Mouse (Mus musculus) adrenal gland, adult 18-20 months (tissue): ENCODE measurements around the gene Pgs1. TPM values are rescaled to one million over a fixed set of nuclear protein-coding genes. Genes with fewer than 3 reads are reported as not detected.

ENCODE experiments used
- DNase-seq, 2 experiments: peaks; one replicate each; pipeline ENCODE4 v3.0.0; 2021 to 2022; ENCODE audit warnings: low spot score in 2 of 2
- total RNA-seq, 2 experiments: library from RNA; stranded (reverse); gene quantifications; 1 replicate in 1 of 2; 2 replicates in 1 of 2; pipeline ENCODE4 v1.2.3; 2021

Gene Pgs1
- total RNA-seq, 2 experiments from 2014 or later: 47.8 to 65.5 TPM

DNA sequence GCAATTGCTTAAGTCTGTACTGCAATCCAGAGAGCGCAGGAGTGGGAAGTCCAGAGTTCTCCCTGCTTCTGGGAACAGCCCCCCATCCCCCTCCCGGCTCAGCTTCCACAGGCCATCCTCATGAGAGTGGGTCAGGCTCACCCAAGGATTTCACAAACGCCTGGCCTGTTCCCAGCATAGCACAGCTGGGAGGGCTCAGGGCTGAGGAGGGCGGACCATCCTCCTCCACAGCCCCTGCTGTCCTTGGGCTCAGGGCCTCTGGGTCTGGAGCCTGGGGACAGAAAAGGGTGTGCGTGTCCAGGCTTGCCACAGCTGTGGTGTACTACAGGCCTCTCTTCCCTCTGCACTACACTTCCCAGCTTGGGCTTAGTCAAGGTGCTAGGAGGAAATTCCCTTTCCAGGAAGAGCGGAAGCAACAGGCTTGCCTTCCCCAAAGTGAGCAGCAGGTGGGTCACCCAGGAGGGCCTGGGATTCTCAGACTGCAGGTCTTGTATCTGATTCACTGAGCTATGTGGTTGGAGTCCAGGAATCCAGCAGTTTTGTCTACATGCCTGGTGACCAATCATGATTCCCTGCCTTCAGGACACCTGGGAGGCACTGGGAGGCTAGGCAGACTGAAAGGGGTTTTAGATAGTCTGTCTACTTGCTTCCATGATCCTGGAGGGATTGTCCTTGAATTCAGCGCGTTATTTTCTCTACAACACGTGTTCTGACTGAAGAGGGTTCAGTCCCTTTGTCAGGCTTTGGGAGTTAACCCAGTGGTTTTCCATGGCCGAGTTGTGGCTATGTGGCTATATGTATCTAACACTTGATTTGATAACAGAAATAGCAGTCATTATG lies 23.6 kb upstream of the Pgs1 start:
- peak; percentile 66 to 68 for DNase-seq

DNA sequence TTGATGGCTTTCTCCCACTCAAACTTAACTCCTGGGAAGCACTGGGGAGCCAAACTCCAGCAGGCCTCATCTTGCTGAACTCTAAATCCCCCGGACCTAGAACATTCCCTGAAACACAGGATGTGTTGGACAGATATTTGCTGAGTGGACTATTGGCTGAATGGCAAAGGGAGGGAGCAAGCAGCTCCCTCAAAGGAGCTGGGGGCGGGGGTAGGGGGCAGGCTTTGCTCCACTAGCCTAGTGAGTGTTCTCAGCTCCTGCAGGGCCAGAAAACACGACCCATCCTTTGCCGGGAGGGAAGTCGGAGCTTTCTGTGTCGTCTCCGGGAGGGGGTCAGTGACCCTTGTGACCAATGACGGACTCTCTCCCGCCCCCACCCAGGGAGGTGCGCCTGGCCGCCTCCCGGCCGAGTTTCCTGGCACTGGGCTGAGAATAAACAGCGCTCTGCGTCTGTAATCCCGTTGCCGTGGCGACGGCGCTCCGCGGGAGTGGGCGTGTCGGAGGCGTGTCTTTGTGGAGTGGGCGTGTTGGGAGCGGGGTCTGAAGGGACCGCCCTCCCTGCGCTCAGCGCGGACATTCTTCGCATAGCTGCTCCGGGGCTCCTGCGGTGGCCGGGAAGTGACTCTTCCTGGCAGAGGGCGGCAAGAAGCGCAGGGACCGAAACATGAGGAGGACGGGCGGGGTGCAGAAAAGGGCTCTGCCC lies 22.9 kb upstream of the Pgs1 start:
- peak; percentile 100 for DNase-seq

DNA sequence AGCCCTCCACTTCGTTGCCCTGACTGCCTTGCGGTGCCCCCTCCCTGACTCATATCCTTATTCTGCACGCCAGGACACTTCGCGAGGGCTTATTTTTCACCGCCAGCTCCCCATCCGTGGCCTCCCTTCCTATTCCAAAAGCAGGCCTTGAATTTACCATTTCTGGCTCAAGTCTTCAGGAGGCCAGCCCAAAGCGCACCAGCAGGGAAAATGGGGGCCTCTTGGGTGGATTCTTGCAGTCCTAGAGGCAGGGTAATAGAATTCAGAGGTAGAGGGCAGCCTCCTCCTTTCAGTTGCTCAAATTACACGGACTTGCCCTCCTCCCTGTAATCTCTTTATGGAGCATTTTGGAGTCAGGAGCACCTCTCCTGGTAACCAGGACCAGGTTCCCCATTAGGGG lies 22.2 kb upstream of the Pgs1 start:
- no peak for DNase-seq

DNA sequence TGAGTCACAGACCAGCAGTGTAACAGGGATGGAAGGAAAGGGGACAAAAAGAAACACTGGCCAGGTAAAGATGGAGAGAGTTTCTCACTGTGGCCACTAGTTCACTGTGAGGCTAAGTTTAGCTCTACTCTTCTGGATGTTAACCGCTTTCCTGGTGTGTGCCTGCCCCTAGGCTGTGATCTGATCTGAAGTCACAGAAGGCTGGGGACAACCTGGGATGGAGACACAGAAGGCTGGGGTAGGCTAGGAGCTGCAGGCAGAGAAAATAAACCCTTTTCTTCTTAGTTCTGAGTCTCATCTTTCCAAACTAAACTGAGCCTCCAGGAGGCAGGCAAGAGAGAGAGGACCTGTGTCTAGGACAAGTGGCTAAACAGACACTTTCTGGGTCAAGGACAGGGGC lies 21.8 kb upstream of the Pgs1 start:
- no peak for DNase-seq

DNA sequence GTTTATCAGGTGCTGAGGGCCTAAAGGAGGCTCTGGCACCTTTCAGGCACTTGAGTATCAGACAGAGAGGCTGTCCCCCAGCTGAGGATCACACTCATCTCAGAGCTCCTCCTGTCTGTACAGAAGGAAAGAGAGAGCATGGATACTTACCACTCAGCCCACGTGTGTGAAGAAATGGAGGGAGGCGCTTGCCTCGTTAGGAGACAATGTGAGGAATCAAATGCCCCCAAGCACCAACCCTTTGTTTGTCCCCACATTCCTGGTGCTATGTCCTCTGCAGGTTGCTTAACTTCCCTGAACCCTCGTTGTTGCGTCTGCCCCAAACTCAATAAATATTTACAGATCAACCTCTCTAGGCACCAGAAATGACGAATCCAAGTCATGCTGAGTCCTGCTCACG lies 21.0 kb upstream of the Pgs1 start:
- no peak for DNase-seq

DNA sequence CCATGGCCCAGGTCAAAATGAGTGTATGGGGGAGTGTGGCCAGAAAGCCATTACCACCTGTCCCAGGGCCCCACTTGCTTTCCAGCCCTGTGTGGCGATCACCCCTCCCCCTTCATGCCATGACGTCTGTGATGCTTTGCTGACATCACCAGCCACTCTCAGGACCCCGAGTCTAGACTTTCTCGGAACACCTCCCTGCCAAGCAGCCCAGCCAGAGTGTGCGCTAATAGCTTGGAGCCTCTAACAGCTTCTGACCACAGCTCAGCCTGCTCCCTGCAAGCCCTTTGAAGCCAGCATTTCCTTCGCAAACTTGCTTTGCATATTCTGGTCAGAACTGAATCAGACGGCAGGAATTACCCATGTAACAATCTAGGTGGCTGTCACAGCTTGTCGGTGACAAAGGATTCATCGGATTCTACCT lies 20.5 kb upstream of the Pgs1 start:
- no peak for DNase-seq

DNA sequence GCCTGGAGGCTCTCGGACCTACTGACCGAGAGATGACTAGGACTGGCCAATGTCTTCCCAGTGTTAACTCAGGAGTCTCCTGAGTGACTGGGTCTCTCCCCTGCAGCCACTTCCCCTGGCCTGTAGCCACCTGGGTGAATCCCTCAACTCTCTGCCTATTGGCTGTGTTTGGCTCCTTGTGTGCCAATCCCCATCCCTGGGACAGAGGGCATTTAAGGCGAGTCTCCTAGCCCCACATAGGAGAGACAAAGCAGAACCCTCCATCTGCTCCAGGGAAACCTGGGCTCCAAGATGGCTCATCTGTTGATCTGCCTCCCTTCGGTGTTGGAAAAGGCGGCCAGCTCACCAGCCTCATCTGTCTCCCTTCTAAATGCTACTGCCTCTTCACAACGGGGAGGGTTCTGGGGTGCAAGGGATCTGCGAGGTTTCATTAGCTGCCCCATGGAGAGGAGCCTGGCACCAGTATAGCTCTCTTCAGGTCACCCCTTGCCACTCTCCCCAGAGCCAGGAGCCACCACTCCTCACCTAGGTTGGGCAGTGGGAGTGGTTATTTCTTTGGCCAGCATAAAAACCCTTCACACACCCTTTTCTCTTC lies 19.5 kb upstream of the Pgs1 start:
- no peak for DNase-seq

DNA sequence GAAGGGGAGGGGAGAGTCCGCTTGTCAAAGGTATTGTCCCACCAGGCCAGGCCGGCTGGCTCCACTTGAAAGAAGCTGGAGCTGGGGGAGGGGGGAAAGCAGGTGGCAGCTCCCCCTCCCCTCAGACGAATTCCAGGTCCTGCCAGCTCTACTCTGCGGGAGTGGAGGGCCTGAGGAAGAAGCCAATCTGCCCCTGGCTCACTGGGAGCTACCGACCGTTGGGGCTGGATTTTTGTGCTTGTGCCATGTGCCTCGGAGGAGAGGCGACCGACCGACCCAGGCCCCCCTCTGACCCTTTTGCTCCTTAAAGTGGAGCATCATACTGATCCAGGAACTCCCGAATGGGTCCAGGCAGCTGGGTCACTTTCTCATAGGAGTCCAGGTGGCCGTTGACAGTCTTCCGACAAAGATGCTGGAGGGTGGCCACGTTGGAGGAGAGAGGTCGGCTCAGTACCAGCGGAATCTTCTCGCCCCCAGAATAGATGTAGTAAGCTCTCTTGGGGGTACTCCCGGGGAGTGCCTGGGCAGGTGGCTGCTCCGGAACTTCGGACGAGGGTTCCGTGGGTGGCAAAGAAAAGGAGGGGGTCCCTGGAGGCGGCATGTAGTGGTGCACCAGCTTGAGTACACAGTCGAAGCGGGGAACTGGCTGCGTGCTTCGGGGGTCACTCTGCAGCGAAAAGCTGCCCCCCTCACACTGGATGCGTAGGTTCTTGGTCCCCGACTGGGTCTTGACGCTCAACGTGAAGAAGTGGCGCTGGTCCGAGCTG lies 18.7 kb upstream of the Pgs1 start:
- DNase-seq: no peak

DNA sequence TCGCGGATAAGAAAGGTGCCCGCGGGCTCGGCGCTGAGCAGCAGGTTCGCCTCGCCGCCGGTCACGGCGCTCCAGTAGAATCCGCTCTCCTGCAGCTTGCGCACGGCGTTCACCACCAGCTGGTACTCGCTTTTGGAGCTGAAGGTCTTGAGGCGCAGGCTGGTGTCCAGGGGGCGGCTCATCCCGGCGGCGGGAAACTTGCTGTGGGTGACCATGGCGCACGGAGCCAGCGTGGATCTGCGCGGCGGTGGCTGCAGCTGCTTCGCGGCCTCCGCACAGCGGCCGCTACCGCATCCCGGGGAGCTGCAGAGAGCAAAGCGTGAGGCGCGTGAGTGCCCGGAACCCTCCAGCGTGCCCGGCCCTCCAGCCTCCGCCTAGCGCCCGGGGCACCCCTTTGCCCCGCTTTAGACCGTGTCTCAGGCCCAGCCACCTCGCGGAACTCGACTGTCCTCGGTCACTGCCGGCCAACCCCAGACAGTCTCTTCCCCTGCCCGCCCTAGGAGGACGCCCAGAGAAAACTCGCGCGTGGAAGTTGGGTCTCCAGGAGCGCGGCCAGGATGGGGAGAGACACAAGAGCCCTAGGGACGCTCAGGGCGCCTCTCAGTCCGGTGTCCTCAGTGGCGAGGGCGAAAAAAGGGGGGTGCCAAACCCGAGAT lies 17.9 kb upstream of the Pgs1 start:
- peak in 1 of 2 experiments; percentile 46 for DNase-seq

DNA sequence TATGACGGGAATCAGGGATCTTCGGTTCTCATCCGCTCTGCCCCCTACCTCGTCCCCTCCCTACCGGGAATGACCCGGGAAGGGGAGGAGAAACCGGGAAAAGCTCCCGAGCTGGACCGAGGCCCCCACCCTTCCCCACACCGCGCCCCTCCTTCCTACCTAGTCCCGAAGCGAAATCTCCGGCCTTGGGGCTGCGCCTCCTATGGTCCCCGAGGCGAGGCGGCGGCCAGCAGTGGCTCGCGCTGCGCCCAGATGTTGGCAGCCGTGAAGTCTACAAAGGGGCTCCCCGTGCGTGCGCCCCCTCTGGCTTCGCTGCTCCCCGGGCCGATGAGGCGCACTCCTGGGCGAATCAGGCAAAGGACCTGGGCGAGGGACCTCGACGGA lies 17.4 kb upstream of the Pgs1 start:
- DNase-seq: no peak

DNA sequence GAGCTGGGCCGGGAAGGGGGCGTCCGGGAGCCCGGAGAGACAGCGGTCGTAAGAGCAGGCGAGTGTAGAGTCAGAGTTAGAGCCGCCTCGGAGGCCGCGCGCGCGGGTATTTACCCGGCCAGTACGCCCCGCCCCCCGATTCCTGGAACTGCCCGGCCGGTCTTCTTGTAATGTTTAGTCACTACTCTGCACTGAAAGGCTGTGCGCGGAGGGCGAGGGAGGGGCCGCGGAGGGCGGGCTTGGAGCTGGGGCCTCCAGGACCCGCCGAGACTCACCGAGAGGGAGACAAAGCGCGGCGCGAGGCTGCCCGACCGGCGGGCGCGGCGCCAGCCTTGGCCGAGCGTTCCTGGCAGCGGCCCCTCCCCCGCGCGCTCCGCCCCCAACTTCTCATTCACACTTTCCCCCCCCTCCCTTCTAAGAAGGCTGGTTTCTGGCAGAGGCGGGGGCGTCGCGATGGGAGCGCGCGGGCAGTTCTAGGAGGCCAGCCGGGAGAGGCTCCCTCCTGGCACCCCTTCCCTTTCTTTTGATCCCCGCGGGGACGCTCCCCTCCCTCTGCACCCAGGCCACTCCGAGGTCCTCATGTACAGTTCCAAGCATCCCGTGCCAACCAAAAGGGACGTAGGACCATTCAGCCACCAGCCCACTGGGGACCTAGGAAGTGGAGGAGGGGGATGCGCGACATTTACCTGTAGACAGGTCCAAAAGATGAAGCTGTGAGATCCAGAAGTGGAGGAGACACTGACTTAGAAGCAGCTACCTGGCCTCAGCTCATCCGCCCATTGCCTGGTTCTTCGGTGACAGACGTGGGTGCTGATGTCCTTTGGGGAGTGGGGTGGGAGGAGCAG lies 16.8 kb upstream of the Pgs1 start:
- peak; percentile 95 to 99 for DNase-seq

DNA sequence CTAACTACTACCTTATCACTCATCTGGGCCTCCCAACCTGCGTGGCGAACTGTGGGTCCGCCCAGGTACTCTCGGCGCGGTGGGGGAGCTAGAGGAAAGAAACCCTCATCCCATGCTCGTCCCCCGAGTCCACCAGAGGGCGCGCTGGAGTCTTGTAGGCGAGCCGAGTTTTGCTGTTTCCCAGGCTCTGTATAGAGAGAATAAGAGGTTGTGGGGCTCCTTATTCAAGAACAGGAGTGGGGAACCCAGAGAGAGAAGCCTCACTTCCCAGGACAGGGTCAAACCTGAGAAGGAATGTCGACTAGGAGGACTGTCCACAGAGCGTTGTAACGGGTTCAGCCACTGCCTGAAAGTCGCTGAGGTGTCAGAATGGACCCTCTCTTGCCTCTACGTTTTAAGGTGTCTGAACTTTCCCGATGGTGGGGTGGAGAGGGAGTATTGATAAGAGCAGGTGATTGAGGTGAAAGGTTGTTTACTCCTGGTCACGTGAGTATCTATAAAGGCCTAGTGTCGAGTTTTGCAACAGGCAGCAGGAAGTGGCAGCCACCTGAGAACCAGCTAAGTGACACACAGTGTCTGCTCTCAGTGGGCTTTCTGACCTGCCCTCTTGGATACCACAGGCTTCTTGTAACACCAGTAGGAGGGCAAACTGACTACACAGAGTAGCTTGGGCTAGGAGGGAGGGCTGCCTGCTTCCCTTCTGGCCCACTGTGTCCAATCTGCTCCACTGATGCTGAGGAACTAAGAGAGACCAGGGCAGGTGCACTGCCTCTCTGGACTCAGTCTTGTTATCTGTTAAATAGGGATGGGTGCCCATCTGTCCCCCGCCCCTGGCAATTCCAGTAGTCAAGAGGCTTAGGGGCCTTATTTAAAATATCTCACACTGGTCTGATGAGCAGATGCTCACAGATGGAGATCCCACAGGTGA lies 15.9 kb upstream of the Pgs1 start, which contains the start of gene Socs3:
Gene Socs3, minus strand, starts transcription at position 103 of the 928 bp plus-strand sequence.
- DNase-seq: peak; percentile 94 to 96

DNA sequence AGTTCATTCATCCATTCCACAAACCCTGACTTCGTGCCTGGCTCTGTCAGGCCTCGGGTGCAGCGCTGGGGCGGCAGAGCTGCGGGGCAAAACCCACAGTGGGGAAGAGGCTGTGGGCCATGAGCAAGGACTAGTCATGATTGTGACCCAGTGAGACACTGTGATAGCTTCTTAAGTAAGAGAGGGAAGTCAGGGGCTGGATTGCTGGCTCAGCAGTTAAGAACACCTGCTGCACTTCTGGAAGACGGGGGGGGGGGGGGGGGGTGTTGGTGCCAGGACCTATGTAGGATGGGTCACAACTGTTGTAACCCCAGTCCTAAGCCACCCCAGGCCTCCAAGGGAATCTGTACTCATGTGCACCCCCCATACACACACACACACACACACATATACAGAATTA lies 15.0 kb upstream of the Pgs1 start:
- no peak for DNase-seq

DNA sequence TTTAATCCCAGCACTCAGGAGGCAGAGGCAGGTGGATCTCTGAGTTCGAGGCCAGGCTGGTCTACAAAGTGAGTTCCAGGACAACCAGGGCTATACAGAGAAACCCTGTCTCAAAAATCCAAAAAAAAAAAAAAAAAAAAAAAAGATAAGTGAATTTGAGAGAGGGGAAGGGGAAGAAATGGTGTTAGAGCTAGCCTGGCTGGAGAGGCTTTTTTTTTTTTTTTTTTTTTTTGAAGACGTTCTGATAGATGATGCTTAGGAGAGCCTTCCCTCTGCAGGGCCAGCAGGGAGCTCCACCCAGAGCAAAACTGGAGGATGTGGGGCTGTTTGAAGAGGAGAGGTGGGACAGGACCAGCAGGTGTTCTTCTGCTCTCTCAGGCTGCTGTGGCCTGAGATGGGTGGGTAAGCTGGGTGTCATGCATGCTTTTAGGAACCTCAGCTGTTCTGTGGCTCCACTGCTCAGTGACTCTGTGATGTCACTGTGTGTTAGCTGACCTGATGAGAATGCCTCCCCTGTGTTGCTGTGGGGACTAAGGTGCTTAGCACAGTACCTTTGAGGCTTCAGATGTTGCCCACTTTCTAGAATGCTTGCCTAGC lies 14.3 kb upstream of the Pgs1 start:
- no peak for DNase-seq

DNA sequence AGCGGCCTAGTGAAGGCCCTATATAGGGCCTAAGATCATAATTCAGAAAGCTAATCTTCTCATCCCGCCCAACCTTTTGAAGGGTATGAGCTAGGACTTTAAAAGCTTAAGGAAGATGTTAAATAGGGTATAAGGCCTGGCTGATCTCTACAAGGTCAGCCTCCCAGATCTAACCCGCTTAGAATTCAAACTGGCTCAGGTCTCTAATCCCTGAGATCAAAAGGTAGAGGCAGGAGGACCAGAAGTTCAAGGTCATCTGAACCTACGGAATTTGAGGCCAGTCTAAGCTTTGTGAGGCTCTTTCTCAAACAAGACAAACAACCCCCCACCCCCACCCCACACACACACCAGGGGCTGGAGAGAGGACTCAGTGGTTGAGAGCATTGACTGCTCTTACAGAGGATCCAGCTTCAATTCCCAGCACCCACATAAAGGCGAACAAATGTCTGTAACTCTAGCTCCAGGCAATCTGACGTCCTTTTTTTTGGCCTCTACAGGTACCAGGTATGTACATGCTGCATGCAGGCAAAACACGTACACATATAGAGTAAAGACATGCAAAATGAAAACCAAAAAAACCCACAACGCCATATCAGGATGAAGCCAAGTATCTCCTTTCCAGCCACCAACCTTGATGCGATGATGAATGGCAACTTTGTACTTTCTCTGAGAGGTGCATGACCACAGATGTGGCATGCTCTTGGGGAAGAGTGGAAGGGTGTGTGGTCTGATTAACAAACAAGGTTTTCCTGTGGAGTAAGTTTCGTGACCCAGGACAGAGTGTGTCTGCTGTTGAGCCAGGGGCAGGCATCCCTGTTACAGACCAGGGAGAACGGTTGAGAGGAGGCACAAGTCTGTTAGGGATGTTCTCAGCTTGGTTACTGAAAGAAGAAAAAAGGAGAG lies 13.2 kb upstream of the Pgs1 start:
- DNase-seq: no peak

DNA sequence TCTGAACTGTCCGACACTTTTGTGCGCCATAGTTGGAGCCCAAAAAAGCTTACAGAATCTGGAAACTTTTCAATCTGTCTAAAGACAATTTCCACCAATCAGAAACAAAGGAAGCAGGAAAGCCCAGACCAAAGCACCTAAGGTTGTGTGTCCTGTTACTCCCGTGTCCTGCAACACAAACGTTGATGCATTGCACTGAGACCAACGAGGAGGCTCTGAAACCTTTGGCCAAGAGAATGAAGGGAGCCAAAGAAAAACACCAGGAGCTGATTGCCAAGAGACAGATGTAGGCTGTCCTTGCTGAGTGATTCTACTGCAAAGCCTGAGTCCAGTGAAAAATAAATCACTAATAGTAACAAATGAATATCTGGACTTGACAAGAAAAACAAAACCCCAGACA lies 12.5 kb upstream of the Pgs1 start:
- no peak for DNase-seq
